Mouse (Mus musculus) bone marrow macrophage, adult 2 months (primary cell): ENCODE measurements around the gene Smim24. TPM values are rescaled to one million over a fixed set of nuclear protein-coding genes. Genes with fewer than 3 reads are reported as not detected.
A peak's percentile ranks its signal among the peaks of the same experiment; 100 is the strongest.

Source experiments
- H3K27ac ChIP-seq: 2 replicates; pipeline ENCODE4 v1.5.1; 2012; ENCODE audit warnings: low read depth, low read length; ENCODE audit not compliant: insufficient read depth
- H3K4me1 ChIP-seq: 2 replicates; pipeline ENCODE4 v1.6.1; 2012; ENCODE audit warnings: low read length; ENCODE audit not compliant: control insufficient read depth, insufficient read depth
- H3K4me3 ChIP-seq: 2 replicates; pipeline ENCODE4 v1.5.1; 2012; ENCODE audit warnings: mild to moderate bottlenecking, low read length, moderate library complexity; ENCODE audit not compliant: insufficient read depth
- CTCF ChIP-seq: IDR thresholded peaks from 2 replicates; pipeline ENCODE4 v1.5.1; 2012; ENCODE audit warnings: low read depth, mild to moderate bottlenecking, low read length, moderate library complexity
- POLR2A ChIP-seq: IDR thresholded peaks from 2 replicates; pipeline ENCODE4 v1.6.1; 2012; ENCODE audit warnings: mild to moderate bottlenecking, low read depth, low read length, borderline replicate concordance
- polyA plus RNA-seq: library from polyadenylated mRNA; stranded (reverse); fragments of >200 nt; gene quantifications from 2 replicates; pipeline ENCODE4 v1.2.4, GENCODE M21; 2012; ENCODE audit not compliant: missing spikeins, insufficient read depth, insufficient read length

The Smim24 gene
- polyA plus RNA-seq, 1 experiment: 45.5 TPM

GRCm38 (mm10) chr10:81431526-81432168, 38.8 kb downstream of the Smim24 start:
- Histone ChIP-seq H3K27ac (peak overlapping the region; percentile 46), H3K4me3 (peak overlapping the region; percentile 79), H3K4me1 (peaks cover 36% of the 10 kb centered on the region)
- TF ChIP-seq POLR2A (no peak), CTCF (no peak)

GRCm38 (mm10) chr10:81432169-81432867, 39.5 kb downstream of the Smim24 start:
- peaks cover 33% of the 10 kb centered on the region for H3K4me1 ChIP-seq
- H3K27ac ChIP-seq: peak overlapping the region; percentile 36
- peak overlapping the region; percentile 63 for H3K4me3 ChIP-seq
- TF ChIP-seq CTCF (no peak), POLR2A (no peak)

GRCm38 (mm10) chr10:81432868-81433262, 40.0 kb downstream of the Smim24 start:
- Histone ChIP-seq H3K4me1 (peaks cover 32% of the 10 kb centered on the region), H3K27ac (peak overlapping the region; percentile 94), H3K4me3 (peak overlapping the region; percentile 65)
- TF ChIP-seq POLR2A: no peak
- no peak for TF ChIP-seq CTCF

GRCm38 (mm10) chr10:81433541-81434289, 40.9 kb downstream of the Smim24 start:
- TF ChIP-seq CTCF (no peak), POLR2A (no peak)
- Histone ChIP-seq H3K27ac (peak overlapping the region; percentile 94), H3K4me3 (peak overlapping the region; percentile 65), H3K4me1 (peaks cover 32% of the 10 kb centered on the region)

GRCm38 (mm10) chr10:81434361-81435263, 41.8 kb downstream of the Smim24 start:
- peaks cover 25% of the 10 kb centered on the region for H3K4me1 ChIP-seq
- peak overlapping the region; percentile 94 for H3K27ac ChIP-seq
- peak overlapping the region; percentile 65 for H3K4me3 ChIP-seq
- no peak for TF ChIP-seq POLR2A
- no peak for TF ChIP-seq CTCF

- peaks cover 28% of the 10 kb centered on the region for H3K4me1 ChIP-seq
- no peak overlapping the region for H3K27ac ChIP-seq
- TF ChIP-seq CTCF: no peak
- no peak for TF ChIP-seq POLR2A
- no peak overlapping the region for H3K4me3 ChIP-seq
Measured at GRCm38 (mm10) chr10:81435436-81435835, 42.6 kb downstream of the Smim24 start.

- Histone ChIP-seq H3K4me1 (peaks cover 3% of the 10 kb centered on the region; the same call in 1 of the 2 replicates), H3K4me3 (no peak overlapping the region)
- no peak for TF ChIP-seq POLR2A
- TF ChIP-seq CTCF: no peak
Measured at GRCm38 (mm10) chr10:81441019-81441418, 48.2 kb downstream of the Smim24 start.

More at GRCm38 (mm10) chr10:81441019-81441418, 48.2 kb downstream of the Smim24 start:
- no peak overlapping the region for H3K27ac ChIP-seq

Other genes with a start within 250 kb of the Smim24 start
- gene Pias4, start 225.1 kb upstream of the Smim24 start, polyA plus RNA-seq: 21.9 and 28.2 TPM in 2 replicates
- 877 and 1,003 TPM in 2 replicates for gene Eef2, start 216.4 kb upstream of the Smim24 start, polyA plus RNA-seq
- 36.4 and 39.8 TPM in 2 replicates for gene Dapk3, start 210.0 kb upstream of the Smim24 start, polyA plus RNA-seq
- not detected in 2 replicates for gene 4930442H23Rik, start 209.2 kb upstream of the Smim24 start, polyA plus RNA-seq
- gene Nmrk2, start 191.0 kb upstream of the Smim24 start, polyA plus RNA-seq: not detected in 2 replicates
- not detected in 2 replicates for gene Atcay, start 162.2 kb upstream of the Smim24 start, polyA plus RNA-seq
- gene Zfr2, start 159.9 kb upstream of the Smim24 start, polyA plus RNA-seq: 2.7 and 3.0 TPM in 2 replicates
- gene Matk, start 140.1 kb upstream of the Smim24 start, polyA plus RNA-seq: 10.8 and 14.4 TPM in 2 replicates
- gene Mrpl54, start 126.1 kb upstream of the Smim24 start, polyA plus RNA-seq: 46.5 and 51.1 TPM in 2 replicates
- 34.3 and 36.1 TPM in 2 replicates for gene Apba3, start 126.1 kb upstream of the Smim24 start, polyA plus RNA-seq
- 9.2 and 9.8 TPM in 2 replicates for gene Tjp3, start 101.5 kb upstream of the Smim24 start, polyA plus RNA-seq
- gene Pip5k1c, start 100.1 kb upstream of the Smim24 start, polyA plus RNA-seq: 90.9 and 106 TPM in 2 replicates
- gene Cactin, start 71.9 kb upstream of the Smim24 start, polyA plus RNA-seq: 18.1 and 18.2 TPM in 2 replicates
- gene Tbxa2r, start 64.3 kb upstream of the Smim24 start, polyA plus RNA-seq: not detected in 2 replicates
- gene Gipc3, start 49.8 kb upstream of the Smim24 start, polyA plus RNA-seq: not detected in 2 replicates
- gene Hmg20b, start 42.6 kb upstream of the Smim24 start, polyA plus RNA-seq: 52.2 and 53.3 TPM in 2 replicates
- gene Mfsd12, start 35.6 kb upstream of the Smim24 start, polyA plus RNA-seq: 80.9 and 86.2 TPM in 2 replicates
- not detected in 2 replicates for gene 4930404N11Rik, start 27.2 kb upstream of the Smim24 start, polyA plus RNA-seq
- gene Fzr1, start 14.5 kb upstream of the Smim24 start, polyA plus RNA-seq: 32.6 and 35.0 TPM in 2 replicates
- 23.1 and 29.5 TPM in 2 replicates for gene Dohh, start 8.6 kb upstream of the Smim24 start, polyA plus RNA-seq
- gene Gm48551, start 8.6 kb upstream of the Smim24 start, polyA plus RNA-seq: 0.75 and 2.2 TPM in 2 replicates
- gene Gm48552, start 4.0 kb upstream of the Smim24 start, polyA plus RNA-seq: not detected in 2 replicates
- 31.8 and 38.6 TPM in 2 replicates for gene Nfic, start 62.6 kb downstream of the Smim24 start, polyA plus RNA-seq
- gene Celf5, start 89.7 kb downstream of the Smim24 start, polyA plus RNA-seq: not detected in 2 replicates
- gene Ncln, start 103.3 kb downstream of the Smim24 start, polyA plus RNA-seq: 37.9 and 40.9 TPM in 2 replicates
- gene S1pr4, start 107.1 kb downstream of the Smim24 start, polyA plus RNA-seq: 0.46 TPM in 1 of 2 replicates, not detected in the other
- gene Gna15, start 131.2 kb downstream of the Smim24 start, polyA plus RNA-seq: 23.5 and 24.2 TPM in 2 replicates
- gene Gna11, start 152.1 kb downstream of the Smim24 start, polyA plus RNA-seq: 10.1 and 10.5 TPM in 2 replicates
- 478 and 551 TPM in 2 replicates for gene Aes, start 166.4 kb downstream of the Smim24 start, polyA plus RNA-seq
- gene Tle2, start 181.5 kb downstream of the Smim24 start, polyA plus RNA-seq: 17.9 and 24.5 TPM in 2 replicates
- 42.3 and 47.9 TPM in 2 replicates for gene Tle6, start 208.0 kb downstream of the Smim24 start, polyA plus RNA-seq
- gene BC025920, start 213.2 kb downstream of the Smim24 start, polyA plus RNA-seq: 0.67 and 0.78 TPM in 2 replicates
- gene Sirt6, start 234.7 kb downstream of the Smim24 start, polyA plus RNA-seq: 10.9 and 13.2 TPM in 2 replicates
- 7.8 and 9.6 TPM in 2 replicates for gene Ankrd24, start 235.5 kb downstream of the Smim24 start, polyA plus RNA-seq